Comparison of ENCODE assay signal across 8 mouse cellular contexts in genomic region chr17:91092421-91093041, GRCm38 (mm10). TPM values are rescaled to one million over a fixed set of nuclear protein-coding genes. Genes with fewer than 3 reads are reported as not detected.
DNase-seq lines count a peak whose midpoint lies in the region; ATAC-seq and TF ChIP-seq lines count a peak whose summit lies in the region.

No protein-coding gene starts in this region.

- H3K9me3 ChIP-seq in kidney, embryonic 14.5 days (ENCODE audit: control insufficient read depth, low read length), result peaks cover 10% of the 10 kb centered on the region; the same call in 1 of the 2 replicates
- H3K9me3 ChIP-seq in liver, postnatal 0 days (ENCODE audit: low read length), result no peaks in the 10 kb centered on the region

- H3K9ac ChIP-seq in kidney, embryonic 14.5 days (ENCODE audit: low read depth, low read length), result no peak overlapping the region
- no peak overlapping the region for H3K9ac ChIP-seq in liver, postnatal 0 days (replicated peaks)

- TF ChIP-seq EP300 in liver, postnatal 0 days (IDR thresholded peaks at IDR 0.05; ENCODE audit: low read depth), result no peak

- H3K4me1 ChIP-seq in kidney, embryonic 14.5 days (ENCODE audit: control insufficient read depth, insufficient read depth, low read length), result no peaks in the 10 kb centered on the region
- H3K4me1 ChIP-seq in kidney, adult 2 months (ENCODE audit: control insufficient read depth, insufficient read depth, low read length), result no peaks in the 10 kb centered on the region
- no peaks in the 10 kb centered on the region for H3K4me1 ChIP-seq in liver, postnatal 0 days (ENCODE audit: insufficient read depth)

- H3K36me3 ChIP-seq in kidney, embryonic 14.5 days (ENCODE audit: control insufficient read depth, insufficient read depth, low read length), result no peaks in the 10 kb centered on the region
- no peaks in the 10 kb centered on the region for H3K36me3 ChIP-seq in kidney, adult 2 months (ENCODE audit: control insufficient read depth, insufficient read depth, low read length)
- no peaks in the 10 kb centered on the region for H3K36me3 ChIP-seq in liver, postnatal 0 days (replicated peaks; ENCODE audit: insufficient read depth, low read length)

- H3K4me2 ChIP-seq in kidney, embryonic 14.5 days (replicated peaks; ENCODE audit: low read depth, low read length), result peak overlapping the region; percentile 34
- no peak overlapping the region for H3K4me2 ChIP-seq in liver, postnatal 0 days (ENCODE audit: low read depth, low read length)

- whole genome bisulfite sequencing in kidney, embryonic 14.5 days, result 4% methylated on average over 21 of the region's 21 CpGs
- WGBS in kidney, adult 2 months, result 3% methylated on average over 21 of the region's 21 CpGs
- WGBS in liver, postnatal 0 days (ENCODE audit: insufficient replicate concordance), result 2% methylated on average over 21 of the region's 21 CpGs

- no peak for TF ChIP-seq CTCF in kidney, adult 2 months (conservative IDR thresholded peaks at IDR 0.05; ENCODE audit: insufficient read depth, insufficient read length, low read depth, low read length)
- TF ChIP-seq CTCF in liver, postnatal 0 days (IDR thresholded peaks at IDR 0.05; ENCODE audit: low read depth), result 0 out of 2 replicates have a peak, but pooled peaks have one; percentile 2

- H3K4me3 ChIP-seq in kidney, embryonic 14.5 days (ENCODE audit: low read length), result peak overlapping the region; percentile 13; the same call in 1 of the 2 replicates
- no peak overlapping the region for H3K4me3 ChIP-seq in kidney, adult 2 months (ENCODE audit: insufficient read depth, low read depth, low read length)
- H3K4me3 ChIP-seq in liver, postnatal 0 days (ENCODE audit: low read depth, low read length), result no peak overlapping the region

- ATAC-seq in kidney, embryonic 14.5 days (ENCODE audit: low FRiP score, low TSS enrichment), result peak; percentile 98
- ATAC-seq in common myeloid progenitor, adult 5-6 weeks (replicated peaks; ENCODE audit: low read depth, poor library complexity, severe bottlenecking), result peak; percentile 100
- ATAC-seq in liver, postnatal 0 days, result 0 out of 2 replicates have a peak, but pooled peaks have one; percentile 15
- no peak for ATAC-seq in CD4-positive, CD25-positive, alpha-beta regulatory T cell, adult 4 months

- TF ChIP-seq POLR2A in kidney, adult 2 months (IDR thresholded peaks at IDR 0.05; ENCODE audit: low read depth, low read length), result no peak

- DNase-seq in kidney, adult 2 months, result no peak
- DNase-seq in heart, adult 18-20 months, result peak; percentile 20 to 29
- DNase-seq in kidney, postnatal 14 days, result peak; percentile 23
- DNase-seq in liver, postnatal 0 days, result peak; percentile 32
- DNase-seq in ovary, adult 18-20 months (ENCODE audit: low spot score), result peak; percentile 49

- no peaks in the 10 kb centered on the region for H3K27me3 ChIP-seq in kidney, embryonic 14.5 days (ENCODE audit: control insufficient read depth, insufficient read depth, low read length)
- no peaks in the 10 kb centered on the region for H3K27me3 ChIP-seq in kidney, adult 2 months (replicated peaks; ENCODE audit: control insufficient read depth, insufficient read depth, low read length)
- H3K27me3 ChIP-seq in liver, postnatal 0 days (ENCODE audit: insufficient read depth, low read length), result no peaks in the 10 kb centered on the region

- H3K27ac ChIP-seq in kidney, embryonic 14.5 days (ENCODE audit: low read depth, low read length), result no peak overlapping the region
- no peak overlapping the region for H3K27ac ChIP-seq in kidney, adult 2 months (ENCODE audit: insufficient read depth, low read depth, low read length)
- no peak overlapping the region for H3K27ac ChIP-seq in liver, postnatal 0 days (ENCODE audit: low read depth)

RNA-seq across cellular contexts. Expression of gene Nrxn1, which starts 0.3 kb away (rescaled TPM):
- polyA plus RNA-seq in kidney, embryonic 14.5 days (2014; fragmentation: Nextera tagmentation; extraction: Ambion mirVana), result 7.7 and 10.1 TPM in 2 replicates
- polyA plus RNA-seq in kidney, adult 2 months (2012; rRNA removed), result 0.56 and 0.65 TPM in 2 replicates
- 17.0 and 19.9 TPM in 2 replicates for total RNA-seq in common myeloid progenitor, adult 5-6 weeks (2017)
- 1 to 10 TPM; 1.9 to 2.6 TPM for total RNA-seq in heart, adult 18-20 months (2021)
- 0.41 and 0.57 TPM in 2 replicates for polyA plus RNA-seq in liver, postnatal 0 days (2015; fragmentation: Nextera tagmentation; extraction: Ambion mirVana)
- under 1 TPM in 1 of 2 experiments, not detected in 1; 0.34 TPM for polyA plus RNA-seq in CD4-positive, CD25-positive, alpha-beta regulatory T cell, adult 4 months (2017; shearing (Covaris generic))
